Mouse (Mus musculus) kidney, embryonic 16.5 days (tissue): ENCODE measurements around the gene Apc2. TPM values are rescaled to one million over a fixed set of nuclear protein-coding genes. Genes with fewer than 3 reads are reported as not detected.

ENCODE experiments used
- ATAC-seq: fragments of 200-750 bp; cut with Nextera tagmentation; 2 replicates; pipeline ENCODE4 v1.8.0; 2017; ENCODE audit warnings: moderate TSS enrichment; ENCODE audit not compliant: low FRiP score, low TSS enrichment
- H3K27ac ChIP-seq: fragments of 300-500 bp; sonication (generic); 2 replicates; pipeline ENCODE4 v1.5.1; 2014; ENCODE audit warnings: low read length
- H3K27me3 ChIP-seq: fragments of 300-500 bp; sonication (generic); 2 replicates; pipeline ENCODE4 v1.6.1; 2014; ENCODE audit warnings: low read length, control low read depth, mixed read lengths; ENCODE audit not compliant: insufficient read depth
- H3K36me3 ChIP-seq: fragments of 300-500 bp; sonication (generic); 2 replicates; pipeline ENCODE4 v1.6.1; 2014; ENCODE audit warnings: low read length, control low read depth, mixed read lengths; ENCODE audit not compliant: insufficient read depth
- H3K4me1 ChIP-seq: fragments of 300-500 bp; sonication (generic); 2 replicates; pipeline ENCODE4 v1.6.1; 2014; ENCODE audit warnings: low read length, control low read depth, mixed read lengths; ENCODE audit not compliant: insufficient read depth
- H3K4me2 ChIP-seq: fragments of 300-500 bp; sonication (generic); replicated peaks from 2 replicates; pipeline ENCODE4 v1.6.1; 2014; ENCODE audit warnings: low read depth, low read length
- H3K4me3 ChIP-seq: fragments of 300-500 bp; sonication (generic); 2 replicates; pipeline ENCODE4 v1.5.1; 2014; ENCODE audit warnings: mild to moderate bottlenecking, low read length
- H3K9ac ChIP-seq: fragments of 300-500 bp; sonication (generic); replicated peaks from 2 replicates; pipeline ENCODE4 v1.6.1; 2014; ENCODE audit warnings: low read length
- H3K9me3 ChIP-seq: fragments of 300-500 bp; sonication (generic); 2 replicates; pipeline ENCODE4 v1.6.1; 2016; ENCODE audit warnings: low read length, control low read depth
- WGBS: fragments of 180-500 bp; shearing (Covaris S2); extraction: QIAGEN DNeasy Blood & Tissue Kit; methylation state at CpG from one replicate; pipeline ENCODE4 v1.1.7; 2014; 5-methylcytosine and 5-hydroxymethylcytosine counted together
- polyA plus RNA-seq: library from polyadenylated mRNA; unstranded; fragments of >200 nt; fragmentation: Nextera tagmentation; extraction: Ambion mirVana; gene quantifications from 2 replicates; pipeline ENCODE4 v1.2.1, GENCODE M21; 2015

Gene Apc2
- polyA plus RNA-seq, 1 experiment from 2014 or later, result 1.6 TPM

DNA sequence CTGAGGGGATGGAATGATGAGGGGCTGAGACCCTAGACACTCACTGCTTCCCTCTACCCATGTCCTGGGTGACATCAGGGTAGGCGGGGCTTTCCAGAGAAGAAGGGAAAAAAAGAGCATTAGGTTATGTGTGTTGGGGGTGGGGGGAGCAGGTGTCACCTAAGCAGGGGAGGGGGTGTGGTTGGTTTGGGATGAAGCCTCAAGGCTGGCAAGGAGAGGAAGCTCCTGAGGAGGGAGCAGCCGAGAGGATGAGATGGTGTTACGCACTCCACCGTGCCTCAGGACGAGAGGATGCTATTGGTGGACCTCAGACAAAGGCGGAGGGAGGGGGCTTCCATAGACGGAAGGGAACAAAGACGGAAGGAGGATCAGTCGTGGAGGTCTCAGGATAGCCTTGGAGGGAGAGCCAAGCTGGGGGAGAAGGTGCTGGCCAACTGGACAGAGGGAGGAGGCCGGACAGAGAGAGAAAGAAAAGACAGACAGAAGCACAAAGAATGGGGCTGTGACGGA lies 5.0 kb downstream of the Apc2 start:
- Histone ChIP-seq H3K4me2 (no peak overlapping the region), H3K9me3 (no peaks in the 10 kb centered on the region), H3K9ac (no peak overlapping the region), H3K27me3 (peaks cover 68% of the 10 kb centered on the region), H3K27ac (no peak overlapping the region), H3K4me1 (peaks cover 20% of the 10 kb centered on the region), H3K4me3 (no peak overlapping the region), H3K36me3 (no peaks in the 10 kb centered on the region)
- 27% methylated on average over 11 of the region's 11 CpGs for WGBS
- ATAC-seq, result no peak

DNA sequence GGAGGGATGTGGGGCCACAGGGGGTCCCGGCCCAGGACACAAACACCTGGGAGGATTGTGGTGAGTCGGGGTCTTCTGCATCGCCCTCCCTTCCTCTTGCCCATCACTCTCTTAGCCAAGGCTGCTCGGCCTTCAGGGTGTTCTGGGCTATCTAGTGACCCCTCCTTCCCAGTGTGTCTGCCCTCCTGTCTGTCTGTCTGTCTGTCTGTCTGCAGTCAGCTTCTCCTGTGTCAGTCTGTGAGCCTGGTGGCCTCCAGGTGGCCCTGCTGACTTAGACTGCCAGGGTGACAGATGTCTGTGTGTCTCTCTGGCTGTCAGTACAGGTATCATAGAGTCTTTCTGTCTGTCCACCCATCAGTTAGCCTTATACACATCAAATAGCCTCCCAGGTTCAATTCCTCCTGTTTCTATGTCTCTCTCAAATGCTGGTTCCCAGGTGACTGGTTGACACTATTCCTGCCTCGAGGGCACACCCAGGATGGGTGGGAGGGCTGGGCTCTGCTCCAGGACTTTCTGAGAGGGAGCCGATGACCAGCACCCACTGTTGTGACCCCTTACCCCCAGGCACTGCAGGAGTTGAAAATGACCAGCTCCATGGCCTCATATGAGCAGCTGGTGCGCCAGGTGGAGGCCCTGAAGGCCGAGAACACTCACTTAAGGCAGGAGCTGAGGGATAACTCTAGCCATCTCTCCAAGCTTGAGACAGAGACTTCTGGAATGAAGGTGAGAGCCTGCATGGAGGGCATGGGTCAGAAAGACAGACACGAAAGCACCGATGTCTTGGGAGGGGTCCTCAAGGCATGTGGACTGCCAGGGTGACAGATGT lies 5.7 kb downstream of the Apc2 start:
- H3K4me1 ChIP-seq, result peaks cover 15% of the 10 kb centered on the region
- H3K4me3 ChIP-seq, result no peak overlapping the region
- H3K4me2 ChIP-seq, result no peak overlapping the region
- H3K9ac ChIP-seq, result no peak overlapping the region
- no peak overlapping the region for H3K27ac ChIP-seq
- no peaks in the 10 kb centered on the region for H3K36me3 ChIP-seq
- peaks cover 72% of the 10 kb centered on the region for H3K27me3 ChIP-seq
- ATAC-seq, result no peak
- WGBS, result 78% methylated on average over 10 of the region's 10 CpGs
- no peaks in the 10 kb centered on the region for H3K9me3 ChIP-seq

DNA sequence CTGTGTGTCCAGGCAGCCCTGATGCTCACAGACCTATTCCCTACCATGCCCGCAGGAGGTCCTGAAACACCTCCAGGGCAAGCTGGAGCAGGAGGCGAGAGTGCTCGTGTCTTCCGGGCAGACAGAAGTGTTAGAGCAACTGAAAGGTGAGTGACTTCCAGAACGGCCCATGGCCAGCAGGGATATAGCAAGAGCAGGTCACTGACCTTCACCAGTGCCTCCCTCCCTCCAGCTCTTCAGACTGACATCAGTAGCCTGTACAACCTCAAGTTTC lies 6.2 kb downstream of the Apc2 start:
- H3K4me3 ChIP-seq, result no peak overlapping the region
- WGBS, result 51% methylated on average over 5 of the region's 5 CpGs
- no peak for ATAC-seq
- no peak overlapping the region for H3K27ac ChIP-seq
- H3K27me3 ChIP-seq, result peaks cover 68% of the 10 kb centered on the region
- H3K4me1 ChIP-seq, result peaks cover 15% of the 10 kb centered on the region
- H3K9me3 ChIP-seq, result no peaks in the 10 kb centered on the region
- no peaks in the 10 kb centered on the region for H3K36me3 ChIP-seq
- peak overlapping the region; percentile 23; the same call in 1 of the 2 replicates for H3K4me2 ChIP-seq
- H3K9ac ChIP-seq, result no peak overlapping the region

DNA sequence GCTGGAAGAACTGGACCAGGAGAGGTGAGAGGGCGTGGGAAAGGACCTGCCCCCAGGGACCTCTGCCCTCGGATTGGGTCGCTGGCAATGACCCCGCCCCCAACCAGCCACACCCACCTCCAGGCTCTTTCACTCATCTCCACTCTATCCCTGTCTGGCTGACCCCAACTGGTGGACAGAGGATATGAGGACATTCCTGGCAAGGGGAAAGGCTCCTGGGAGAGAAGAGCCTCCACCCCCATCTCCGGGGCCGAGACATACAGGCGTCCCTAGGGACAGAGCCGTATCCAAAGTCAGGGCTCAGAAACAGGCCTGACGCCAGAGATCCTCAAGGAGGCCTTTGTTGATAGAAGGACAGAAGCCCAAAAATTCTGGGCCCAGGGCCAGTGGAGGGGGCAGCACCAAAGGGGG lies 6.7 kb downstream of the Apc2 start:
- no peaks in the 10 kb centered on the region for H3K36me3 ChIP-seq
- no peak overlapping the region for H3K9ac ChIP-seq
- H3K27me3 ChIP-seq, result peaks cover 67% of the 10 kb centered on the region
- peak; percentile 57 for ATAC-seq
- WGBS, result 16% methylated on average over 9 of the region's 9 CpGs
- H3K27ac ChIP-seq, result no peak overlapping the region; the same call in 1 of the 2 replicates
- no peaks in the 10 kb centered on the region for H3K9me3 ChIP-seq
- H3K4me1 ChIP-seq, result peaks cover 15% of the 10 kb centered on the region
- no peak overlapping the region for H3K4me3 ChIP-seq
- H3K4me2 ChIP-seq, result peak overlapping the region; percentile 23; the same call in 1 of the 2 replicates

DNA sequence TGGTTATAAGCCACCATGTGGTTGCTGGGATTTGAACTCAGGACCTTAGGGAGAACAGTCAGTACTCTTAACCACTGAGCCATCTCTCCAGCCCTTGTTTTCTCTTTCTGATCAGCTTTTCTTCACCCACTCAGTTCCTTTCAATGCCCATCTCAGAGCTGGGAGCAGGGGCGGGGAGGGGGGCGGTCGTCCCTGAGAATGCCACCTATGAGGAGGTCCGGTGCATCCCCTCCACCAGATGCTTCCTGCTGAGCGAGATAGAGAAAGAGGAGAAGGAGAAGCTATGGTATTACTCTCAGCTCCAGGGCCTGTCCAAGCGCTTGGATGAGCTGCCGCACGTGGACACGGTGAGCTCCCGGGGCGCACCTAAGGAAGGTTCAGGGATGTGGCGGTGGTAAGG lies 8.7 kb downstream of the Apc2 start:
- no peak for ATAC-seq
- Histone ChIP-seq H3K9ac (peak overlapping the region; percentile 31; the same call in 1 of the 2 replicates), H3K4me3 (peak overlapping the region; percentile 35)

DNA sequence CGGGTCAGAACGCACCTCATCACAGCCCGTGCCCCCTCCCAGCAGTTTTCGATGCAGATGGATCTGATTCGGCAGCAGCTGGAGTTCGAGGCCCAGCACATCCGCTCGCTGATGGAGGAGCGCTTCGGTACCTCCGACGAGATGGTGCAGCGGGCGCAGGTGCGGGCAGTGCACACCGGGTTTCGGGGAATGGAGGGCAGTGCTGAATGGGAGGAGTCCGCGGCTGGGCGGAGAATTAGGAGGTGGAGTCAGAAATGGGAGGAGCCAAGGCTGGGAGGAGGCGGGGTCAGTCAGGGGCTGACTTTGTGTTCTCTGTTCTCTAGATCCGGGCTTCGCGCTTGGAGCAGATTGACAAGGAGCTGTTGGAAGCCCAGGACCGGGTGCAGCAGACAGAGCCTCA lies 9.1 kb downstream of the Apc2 start:
- H3K36me3 ChIP-seq, result no peaks in the 10 kb centered on the region
- H3K9ac ChIP-seq, result peak overlapping the region; percentile 31; the same call in 1 of the 2 replicates
- no peaks in the 10 kb centered on the region for H3K9me3 ChIP-seq
- H3K4me1 ChIP-seq, result peaks cover 15% of the 10 kb centered on the region
- H3K4me2 ChIP-seq, result peak overlapping the region; percentile 48
- peak overlapping the region; percentile 35 for H3K4me3 ChIP-seq
- H3K27me3 ChIP-seq, result peaks cover 48% of the 10 kb centered on the region
- WGBS, result 9% methylated on average over 25 of the region's 25 CpGs
- H3K27ac ChIP-seq, result no peak overlapping the region
- no peak for ATAC-seq

More for the DNA sequence above, 8.7 kb downstream of the Apc2 start:
- Histone ChIP-seq H3K27me3 (peaks cover 50% of the 10 kb centered on the region), H3K4me2 (peak overlapping the region; percentile 48), H3K4me1 (peaks cover 15% of the 10 kb centered on the region), H3K36me3 (no peaks in the 10 kb centered on the region), H3K9me3 (no peaks in the 10 kb centered on the region), H3K27ac (no peak overlapping the region)
- 21% methylated on average over 12 of the region's 12 CpGs for WGBS

DNA sequence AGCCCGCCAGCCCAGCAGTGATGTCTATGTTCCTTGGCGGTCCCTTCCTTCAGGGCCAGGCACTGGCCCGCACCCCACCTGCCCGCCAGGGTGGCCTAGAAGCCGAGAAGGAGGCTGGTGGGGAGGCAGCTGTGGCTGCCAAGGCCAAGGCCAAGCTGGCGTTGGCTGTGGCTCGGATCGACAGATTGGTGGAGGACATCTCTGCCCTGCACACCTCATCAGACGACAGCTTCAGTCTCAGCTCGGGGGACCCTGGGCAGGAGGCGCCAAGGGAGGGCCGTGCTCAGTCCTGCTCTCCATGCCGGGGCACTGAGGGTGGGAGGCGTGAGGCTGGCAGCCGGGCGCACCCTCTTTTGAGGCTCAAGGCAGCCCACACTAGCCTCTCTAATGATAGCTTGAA lies 15.8 kb downstream of the Apc2 start:
- Histone ChIP-seq H3K4me1 (peaks cover 13% of the 10 kb centered on the region; the same call in 1 of the 2 replicates), H3K4me3 (no peak overlapping the region), H3K9ac (no peak overlapping the region), H3K9me3 (no peaks in the 10 kb centered on the region), H3K36me3 (no peaks in the 10 kb centered on the region), H3K27me3 (peaks cover 60% of the 10 kb centered on the region), H3K27ac (no peak overlapping the region), H3K4me2 (no peak overlapping the region)
- no peak for ATAC-seq
- WGBS, result 86% methylated on average over 16 of the region's 16 CpGs

DNA sequence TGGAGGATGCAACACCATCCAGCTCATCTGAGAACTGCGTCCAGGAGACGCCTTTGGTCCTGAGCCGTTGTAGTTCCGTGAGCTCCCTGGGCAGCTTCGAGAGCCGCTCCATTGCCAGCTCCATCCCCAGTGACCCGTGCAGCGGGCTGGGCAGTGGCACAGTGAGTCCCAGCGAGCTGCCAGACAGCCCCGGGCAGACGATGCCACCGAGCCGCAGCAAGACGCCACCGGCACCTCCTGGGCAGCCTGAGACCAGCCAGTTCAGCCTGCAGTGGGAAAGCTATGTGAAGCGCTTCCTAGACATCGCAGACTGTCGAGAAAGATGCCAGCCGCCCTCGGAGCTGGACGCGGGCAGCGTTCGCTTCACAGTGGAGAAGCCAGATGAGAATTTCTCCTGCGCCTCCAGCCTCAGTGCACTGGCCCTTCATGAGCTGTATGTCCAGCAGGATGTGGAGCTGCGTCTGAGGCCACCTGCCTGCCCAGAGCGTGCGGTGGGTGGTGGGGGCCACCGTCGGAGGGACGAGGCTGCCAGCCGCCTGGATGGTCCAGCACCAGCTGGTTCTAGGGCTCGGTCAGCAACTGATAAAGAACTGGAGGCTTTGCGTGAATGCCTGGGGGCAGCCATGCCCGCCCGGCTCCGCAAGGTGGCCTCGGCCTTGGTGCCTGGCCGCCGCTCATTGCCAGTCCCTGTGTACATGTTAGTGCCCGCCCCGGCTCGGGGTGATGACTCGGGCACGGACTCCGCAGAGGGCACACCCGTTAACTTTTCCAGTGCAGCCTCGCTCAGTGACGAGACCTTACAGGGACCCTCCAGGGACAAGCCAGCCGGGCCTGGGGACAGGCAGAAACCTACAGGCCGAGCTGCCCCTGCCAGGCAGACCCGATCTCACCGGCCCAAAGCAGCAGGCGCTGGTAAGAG lies 17.1 kb downstream of the Apc2 start:
- Histone ChIP-seq H3K9me3 (no peaks in the 10 kb centered on the region), H3K27me3 (peaks cover 71% of the 10 kb centered on the region), H3K36me3 (no peaks in the 10 kb centered on the region), H3K4me3 (no peak overlapping the region), H3K4me2 (no peak overlapping the region), H3K4me1 (peaks cover 13% of the 10 kb centered on the region; the same call in 1 of the 2 replicates), H3K27ac (no peak overlapping the region), H3K9ac (0 out of 2 replicates have a peak overlapping the region, but pooled peaks have one; percentile 16)
- ATAC-seq, result no peak
- WGBS, result 63% methylated on average over 54 of the region's 54 CpGs

DNA sequence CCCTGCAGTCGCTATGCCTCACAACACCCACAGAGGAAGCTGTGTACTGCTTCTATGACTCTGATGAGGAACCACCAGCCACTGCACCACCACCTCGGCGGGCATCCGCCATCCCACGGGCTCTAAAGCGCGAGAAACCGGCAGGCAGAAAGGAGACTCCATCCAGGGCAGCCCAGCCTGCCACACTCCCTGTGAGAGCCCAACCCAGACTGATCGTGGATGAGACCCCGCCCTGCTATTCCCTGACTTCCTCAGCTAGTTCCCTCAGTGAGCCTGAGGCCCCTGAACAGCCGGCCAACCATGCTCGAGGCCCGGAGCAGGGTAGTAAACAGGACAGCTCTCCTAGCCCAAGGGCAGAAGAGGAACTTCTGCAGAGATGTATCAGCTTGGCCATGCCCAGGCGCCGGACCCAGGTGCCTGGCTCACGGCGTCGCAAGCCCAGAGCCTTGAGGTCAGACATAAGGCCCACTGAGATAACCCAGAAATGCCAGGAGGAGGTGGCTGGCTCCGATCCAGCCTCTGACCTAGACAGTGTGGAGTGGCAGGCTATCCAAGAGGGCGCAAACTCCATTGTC lies 17.9 kb downstream of the Apc2 start:
- peaks cover 71% of the 10 kb centered on the region for H3K27me3 ChIP-seq
- 40% methylated on average over 20 of the region's 20 CpGs for WGBS
- H3K36me3 ChIP-seq, result no peaks in the 10 kb centered on the region
- ATAC-seq, result no peak; the same call in 1 of the 2 replicates
- H3K9ac ChIP-seq, result peak overlapping the region; percentile 31; the same call in 1 of the 2 replicates
- no peak overlapping the region for H3K4me3 ChIP-seq
- H3K4me1 ChIP-seq, result peaks cover 13% of the 10 kb centered on the region; the same call in 1 of the 2 replicates
- no peak overlapping the region for H3K27ac ChIP-seq
- H3K9me3 ChIP-seq, result no peaks in the 10 kb centered on the region
- no peak overlapping the region for H3K4me2 ChIP-seq
